Mouse (Mus musculus) macrophage (primary cell): ENCODE data around the gene Scaf4. TPM values are rescaled to one million over a fixed set of nuclear protein-coding genes. Genes with fewer than 3 reads are reported as not detected.

Experiments
- H3K27ac ChIP-seq: fragments of 350-480 bp; formaldehyde crosslinking; 2 replicates; pipeline ENCODE4 v1.9.0; 2021
- H3K36me3 ChIP-seq: fragments of 350-480 bp; formaldehyde crosslinking; 2 replicates; pipeline ENCODE4 v1.9.0; 2021; ENCODE audit errors: inconsistent target
- H3K4me3 ChIP-seq: fragments of 350-480 bp; formaldehyde crosslinking; 2 replicates; pipeline ENCODE4 v1.9.0; 2021; ENCODE audit errors: inconsistent target
- H3K79me2 ChIP-seq: fragments of 350-480 bp; formaldehyde crosslinking; 2 replicates; pipeline ENCODE4 v1.9.0; 2021; ENCODE audit errors: inconsistent target
- WGBS: methylation state at CpG from one replicate; pipeline ENCODE4 v1.1.7; 2026; ENCODE audit warnings: inconsistent platforms; ENCODE audit not compliant: missing documents; 5-methylcytosine and 5-hydroxymethylcytosine counted together
- polyA plus RNA-seq: library from polyadenylated mRNA; stranded (reverse); fragments of 250-400 nt; gene quantifications from 3 replicates; pipeline ENCODE4 v1.2.4, GENCODE M21; 2018; ENCODE audit warnings: inconsistent platforms

Scaf4 gene
- polyA plus RNA-seq, 1 experiment from 2014 or later: 28.6 TPM

DNA sequence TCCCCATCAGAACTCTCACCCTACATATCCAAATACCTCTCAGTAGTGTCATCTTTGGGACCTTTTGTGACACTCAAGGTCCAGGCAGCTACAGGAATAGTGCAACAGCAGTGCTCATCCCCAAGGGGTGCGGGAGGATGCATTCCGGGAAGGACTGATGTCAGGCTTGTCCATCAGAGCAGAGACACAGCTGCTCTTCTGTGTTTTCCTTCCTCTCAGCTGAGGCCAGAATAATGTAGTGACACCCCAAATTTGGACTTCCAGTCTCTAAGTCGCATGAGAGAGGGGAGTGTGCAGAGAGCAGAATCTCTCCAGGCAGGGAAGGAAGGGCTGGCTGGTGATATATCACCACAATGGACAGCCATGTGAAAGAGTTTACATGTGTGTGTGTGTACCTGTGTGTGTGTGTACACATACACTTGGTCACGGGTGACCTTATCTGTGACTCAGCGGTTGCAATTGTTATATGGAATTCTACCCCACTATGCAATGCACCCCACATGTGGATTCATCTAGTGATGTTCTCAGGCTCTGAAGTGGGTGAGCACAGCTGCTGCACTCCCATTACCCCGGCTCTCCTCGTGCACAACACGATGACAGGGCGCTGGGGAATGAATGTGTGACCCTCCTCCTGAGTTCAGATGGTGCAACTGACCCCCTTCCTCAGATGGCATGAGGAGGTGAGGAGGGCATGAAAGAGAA is 19.1 kb upstream of the Scaf4 start:
- H3K4me3 ChIP-seq: no peak overlapping the region
- H3K36me3 ChIP-seq: no peaks in the 10 kb centered on the region
- WGBS: 81% methylated on average over 9 of the region's 9 CpGs
- H3K27ac ChIP-seq: no peak overlapping the region
- H3K79me2 ChIP-seq: no peaks in the 10 kb centered on the region

DNA sequence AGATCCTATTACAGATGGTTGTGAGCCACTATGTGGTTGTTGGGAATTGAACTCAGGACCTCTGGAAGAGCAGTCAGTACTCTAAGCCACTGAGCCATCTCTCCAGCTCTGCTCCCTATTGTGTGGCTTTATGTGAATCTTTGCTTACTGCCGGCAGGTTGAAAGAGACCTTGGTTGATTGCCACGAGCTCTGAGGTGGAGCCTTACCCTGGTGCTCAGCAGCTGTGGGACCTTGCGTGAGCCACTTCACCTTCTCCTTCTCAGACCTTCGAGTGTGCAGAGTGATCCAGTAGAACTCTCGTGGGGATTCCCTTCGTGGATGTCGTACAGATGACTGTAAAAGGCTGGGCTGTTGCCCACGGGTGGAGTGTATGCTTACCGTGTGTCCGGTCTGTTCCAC is 17.4 kb upstream of the Scaf4 start:
- WGBS: 92% methylated on average over 10 of the region's 10 CpGs
- Histone ChIP-seq H3K27ac (no peak overlapping the region), H3K36me3 (no peaks in the 10 kb centered on the region), H3K4me3 (no peak overlapping the region), H3K79me2 (no peaks in the 10 kb centered on the region)

DNA sequence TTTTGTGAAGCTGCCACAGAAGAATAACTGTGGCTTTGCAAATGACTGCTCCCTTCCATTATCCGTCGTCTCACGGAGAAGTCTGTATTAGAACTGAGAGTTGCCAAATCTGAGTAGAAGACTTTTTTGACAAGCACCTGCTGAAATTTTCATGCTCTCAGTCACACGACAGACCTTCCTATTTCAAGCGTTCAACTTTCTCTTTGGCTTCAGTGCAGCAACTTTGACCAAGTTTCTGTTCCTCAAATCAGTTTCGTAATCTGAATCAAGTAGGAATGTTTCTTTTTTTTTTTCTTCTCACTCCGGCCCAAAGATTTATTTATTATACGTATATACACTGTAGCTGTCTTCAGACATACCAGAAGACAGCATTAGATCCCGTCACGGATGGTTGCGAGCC is 16.6 kb upstream of the Scaf4 start:
- Histone ChIP-seq H3K36me3 (no peaks in the 10 kb centered on the region), H3K4me3 (no peak overlapping the region), H3K27ac (peak overlapping the region; percentile 65), H3K79me2 (no peaks in the 10 kb centered on the region)
- WGBS: 9% methylated on average over 7 of the region's 11 CpGs

DNA sequence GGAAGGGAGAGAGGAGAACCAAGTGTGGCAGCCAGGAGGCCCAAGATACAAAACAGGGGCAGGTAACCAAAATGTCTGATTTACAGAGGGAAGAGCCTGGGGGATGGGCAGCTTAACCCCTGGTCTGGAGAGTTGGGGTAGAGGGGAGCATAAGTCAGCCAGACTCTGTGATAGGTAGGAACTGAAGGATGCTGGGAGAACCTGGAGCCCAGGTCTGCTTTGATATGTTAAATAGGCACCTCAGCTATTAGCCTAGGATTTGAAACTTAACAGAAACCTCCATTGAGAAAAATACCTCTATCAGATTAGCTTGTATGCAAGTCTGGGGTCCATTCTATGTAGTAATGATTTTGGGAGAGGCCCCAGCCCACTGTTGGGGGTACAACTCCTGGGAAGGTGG is 15.3 kb upstream of the Scaf4 start:
- Histone ChIP-seq H3K4me3 (no peak overlapping the region), H3K27ac (no peak overlapping the region), H3K79me2 (no peaks in the 10 kb centered on the region), H3K36me3 (no peaks in the 10 kb centered on the region)

DNA sequence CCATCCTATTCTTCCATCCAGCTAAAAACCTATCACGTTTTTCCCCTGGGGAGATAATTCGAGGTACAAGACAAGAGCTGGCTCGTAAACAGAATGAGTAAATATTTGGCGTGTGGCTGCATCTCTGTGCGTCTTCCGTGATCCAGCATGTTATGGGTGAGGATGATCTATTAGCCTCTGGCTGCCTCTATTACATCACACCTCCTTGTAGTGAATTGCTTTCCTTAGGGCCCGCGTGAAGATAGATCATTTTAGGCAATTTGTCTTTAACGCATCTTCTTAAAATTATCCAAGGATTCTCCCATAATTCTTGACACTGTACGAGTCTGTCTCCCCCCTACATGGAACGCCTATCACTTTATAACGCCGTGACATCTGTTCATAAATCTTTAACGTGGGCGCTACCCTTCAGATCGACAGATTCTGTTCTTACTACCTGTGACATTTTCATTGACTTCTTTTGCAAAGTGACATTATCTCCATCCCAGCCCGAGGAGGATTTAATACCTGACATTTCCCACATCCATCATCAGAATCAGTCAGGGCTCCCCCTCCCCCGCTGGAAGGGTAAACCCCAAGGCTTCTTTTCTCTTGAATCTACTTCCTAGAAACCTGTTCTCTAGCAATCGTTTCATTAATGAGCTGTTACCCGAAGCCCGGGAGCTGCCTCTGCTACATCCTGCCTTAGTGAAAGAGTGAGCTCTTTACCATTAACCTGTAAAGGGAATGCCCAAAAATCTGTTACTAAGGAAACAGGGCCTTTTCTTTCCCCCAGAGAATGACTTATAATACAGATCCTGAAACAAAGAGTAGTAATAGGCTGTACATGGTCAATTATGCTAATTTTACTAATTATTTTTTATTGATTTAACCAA is 14.4 kb upstream of the Scaf4 start:
- no peaks in the 10 kb centered on the region for H3K79me2 ChIP-seq
- H3K36me3 ChIP-seq: no peaks in the 10 kb centered on the region
- 68% methylated on average over 21 of the region's 21 CpGs for WGBS
- no peak overlapping the region for H3K27ac ChIP-seq
- H3K4me3 ChIP-seq: no peak overlapping the region

DNA sequence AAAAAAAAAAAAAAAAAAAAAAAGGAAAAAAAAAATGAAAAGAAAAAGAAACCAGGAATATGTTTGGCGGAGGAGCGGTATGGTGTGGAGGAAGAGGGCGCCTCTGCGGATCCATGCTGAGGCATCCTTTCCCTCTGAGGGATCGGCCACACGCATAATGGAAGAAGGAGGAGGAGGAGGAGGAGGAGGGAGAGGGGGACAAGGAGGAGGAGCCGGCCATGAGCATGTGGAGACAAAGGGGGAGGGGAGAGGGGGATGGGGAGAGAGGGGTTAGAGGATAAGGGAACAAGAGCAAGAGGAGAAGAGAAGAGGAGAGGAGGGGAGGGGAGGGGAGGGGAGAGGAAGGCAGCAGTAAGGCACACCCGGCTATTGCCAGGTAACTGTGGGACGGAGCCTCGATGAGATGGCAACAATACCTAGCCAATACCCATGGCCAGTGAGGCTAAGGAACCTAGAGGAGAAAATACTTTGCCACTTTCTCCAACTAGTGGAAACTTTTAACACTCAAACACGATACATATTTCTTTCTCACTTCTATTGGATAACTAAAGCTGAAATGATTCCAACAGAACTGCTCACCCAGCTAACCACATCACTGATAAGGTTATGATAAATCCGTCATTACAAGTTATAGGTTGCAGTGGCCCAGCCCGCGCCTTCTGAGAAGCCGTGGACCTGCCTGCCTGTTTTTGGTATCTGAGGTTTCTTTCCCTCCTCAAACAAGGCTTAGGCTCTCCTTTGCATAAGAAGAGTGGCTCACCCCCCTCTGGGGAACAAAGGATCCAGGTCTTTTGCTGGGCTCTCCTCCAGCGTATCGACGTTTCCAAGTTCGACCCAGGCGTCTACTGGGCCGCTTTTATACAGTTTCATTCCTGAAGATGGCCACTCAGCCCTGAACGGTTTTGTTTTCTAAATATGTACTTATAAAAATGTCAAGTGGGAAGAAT is 13.4 kb upstream of the Scaf4 start:
- H3K4me3 ChIP-seq: no peak overlapping the region
- 70% methylated on average over 13 of the region's 22 CpGs for WGBS

DNA sequence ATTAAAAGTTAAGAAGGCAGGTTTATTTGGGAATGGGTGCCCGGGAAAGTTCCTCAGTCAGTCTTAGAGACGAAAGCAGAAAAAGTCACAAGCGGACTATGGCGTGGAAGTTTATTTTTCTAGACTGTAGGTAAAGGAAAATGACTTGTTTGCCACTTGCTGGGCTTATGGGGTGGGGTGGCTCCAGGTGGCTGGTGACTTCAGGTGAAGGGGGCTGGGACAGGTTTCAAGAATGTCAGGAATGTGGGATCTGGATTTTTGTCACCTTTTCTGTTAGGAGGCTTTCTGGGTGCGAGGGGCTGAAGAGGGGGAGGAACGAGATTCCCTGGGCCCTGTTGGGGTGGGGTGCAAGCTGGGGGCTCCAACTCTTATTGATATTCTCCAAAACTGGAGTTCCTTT is 7.4 kb upstream of the Scaf4 start:
- H3K79me2 ChIP-seq: no peaks in the 10 kb centered on the region
- no peaks in the 10 kb centered on the region for H3K36me3 ChIP-seq
- 98% methylated on average over 6 of the region's 6 CpGs for WGBS
- H3K27ac ChIP-seq: no peak overlapping the region
- H3K4me3 ChIP-seq: no peak overlapping the region

More for the DNA sequence above, 13.4 kb upstream of the Scaf4 start:
- no peak overlapping the region for H3K27ac ChIP-seq
- H3K36me3 ChIP-seq: no peaks in the 10 kb centered on the region
- H3K79me2 ChIP-seq: no peaks in the 10 kb centered on the region

DNA sequence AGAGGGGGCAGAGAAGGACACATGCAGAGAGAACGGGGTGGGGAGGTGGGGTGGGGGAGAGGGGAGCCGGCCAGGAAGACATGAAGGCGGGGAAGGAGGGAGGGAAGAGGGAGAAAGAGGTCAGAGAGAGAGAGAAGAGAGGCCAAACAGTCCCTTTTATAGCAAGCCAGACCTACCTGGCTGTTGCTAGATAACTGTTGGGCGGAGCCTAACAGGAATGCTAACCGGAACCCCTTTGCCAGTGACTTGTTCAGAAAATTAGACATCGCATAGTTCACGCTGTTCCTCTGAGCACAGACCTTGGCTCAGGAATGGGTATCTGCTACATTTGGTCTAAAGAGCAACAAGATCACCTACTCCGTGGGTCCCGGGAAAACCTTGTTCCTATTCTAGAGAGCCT is 6.7 kb upstream of the Scaf4 start:
- WGBS: 92% methylated on average over 9 of the region's 9 CpGs
- H3K79me2 ChIP-seq: no peaks in the 10 kb centered on the region

DNA sequence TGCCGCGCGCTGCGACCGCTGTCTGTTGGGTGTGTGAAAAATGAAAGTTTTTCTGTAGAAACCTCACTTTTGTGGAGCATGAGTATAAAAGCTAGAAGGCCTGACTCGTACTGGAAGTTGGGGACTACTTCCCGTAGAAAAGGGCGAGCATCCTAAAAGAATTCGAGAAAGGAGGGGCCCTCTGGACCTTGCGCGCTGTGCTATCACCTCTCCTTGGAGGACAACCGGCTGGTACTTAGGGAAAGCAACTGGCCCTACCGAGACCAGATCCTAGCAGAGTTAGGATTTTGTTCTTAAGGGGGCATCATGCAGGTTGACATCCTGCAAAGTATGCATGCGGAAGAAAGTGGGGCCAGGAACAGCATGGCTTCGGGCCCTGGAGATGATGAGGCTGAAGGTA is 613 bp upstream of the Scaf4 start:
- no peaks in the 10 kb centered on the region for H3K36me3 ChIP-seq
- peak overlapping the region; percentile 63 for H3K27ac ChIP-seq
- peaks cover 35% of the 10 kb centered on the region for H3K79me2 ChIP-seq
- H3K4me3 ChIP-seq: peak overlapping the region; percentile 56
- 7% methylated on average over 15 of the region's 15 CpGs for WGBS

More for the DNA sequence above, 6.7 kb upstream of the Scaf4 start:
- no peaks in the 10 kb centered on the region for H3K36me3 ChIP-seq
- no peak overlapping the region for H3K4me3 ChIP-seq
- no peak overlapping the region for H3K27ac ChIP-seq

DNA sequence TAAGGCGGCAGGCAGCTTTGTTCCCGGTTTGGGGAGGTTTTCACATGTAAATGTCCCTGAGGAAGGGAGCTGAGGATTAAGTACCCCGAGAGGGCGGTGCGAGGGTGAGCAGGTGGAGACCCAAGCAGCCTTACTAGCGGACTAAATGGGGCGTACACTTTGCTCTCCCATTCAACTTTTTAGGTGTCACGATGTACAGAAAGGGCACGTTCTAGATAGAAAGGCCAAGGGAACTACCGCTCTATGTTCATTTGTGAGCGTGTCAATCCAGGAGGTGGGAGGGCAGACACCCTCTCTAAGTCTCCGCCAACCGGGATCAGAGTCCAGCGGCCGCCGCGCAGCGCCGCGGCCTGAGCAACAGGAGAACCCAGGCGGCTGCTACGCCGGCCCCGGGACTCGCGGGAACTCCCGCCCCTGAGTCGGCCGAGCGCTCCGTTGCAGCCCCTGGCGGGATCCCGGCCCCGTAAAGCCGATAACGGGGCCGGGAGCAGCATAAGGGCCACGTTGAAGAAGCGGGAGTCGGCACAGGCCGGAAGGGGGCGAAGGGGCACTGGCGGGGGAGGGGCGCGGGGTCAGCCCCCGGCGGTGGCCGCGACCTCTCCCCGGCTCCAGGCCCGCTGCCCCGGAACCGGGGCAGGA is 918 bp downstream of the Scaf4 start:
- 0% methylated on average over 52 of the region's 53 CpGs for WGBS
- Histone ChIP-seq H3K4me3 (peak overlapping the region; percentile 68), H3K79me2 (peaks cover 51% of the 10 kb centered on the region), H3K36me3 (no peaks in the 10 kb centered on the region), H3K27ac (peak overlapping the region; percentile 67)

DNA sequence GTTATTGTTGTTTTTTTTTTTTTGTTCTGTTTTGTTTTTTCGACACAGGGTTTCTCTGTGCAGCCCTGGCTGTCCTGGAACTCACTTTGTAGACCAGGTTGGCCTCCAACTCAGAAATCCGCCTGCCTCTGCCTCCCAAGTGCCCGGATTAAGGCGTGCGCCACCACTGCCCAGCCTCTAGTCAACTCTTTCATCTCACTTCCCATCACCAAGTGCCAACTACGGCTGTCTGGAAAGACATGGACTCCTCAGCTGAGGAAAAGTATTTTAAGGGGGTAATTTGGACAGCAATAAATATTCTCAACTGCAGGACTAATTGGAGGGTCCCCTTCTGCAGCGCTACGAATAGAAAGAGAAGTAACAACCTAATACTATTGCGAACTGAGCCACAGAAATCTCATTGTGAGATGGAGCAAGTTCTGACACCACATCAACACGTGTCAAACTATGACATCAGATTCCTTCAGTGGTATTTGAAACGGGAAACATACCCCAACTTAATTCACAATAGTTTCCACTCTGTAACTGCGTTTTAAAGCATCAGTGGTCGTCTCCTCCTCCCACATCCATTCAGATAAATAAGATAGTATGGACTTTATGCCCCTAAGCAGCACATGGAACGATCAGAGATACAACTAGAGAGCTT is 1.6 kb downstream of the Scaf4 start:
- Histone ChIP-seq H3K36me3 (no peaks in the 10 kb centered on the region), H3K79me2 (peaks cover 57% of the 10 kb centered on the region), H3K27ac (peak overlapping the region; percentile 67), H3K4me3 (peak overlapping the region; percentile 68)
- 20% methylated on average over 14 of the region's 14 CpGs for WGBS

DNA sequence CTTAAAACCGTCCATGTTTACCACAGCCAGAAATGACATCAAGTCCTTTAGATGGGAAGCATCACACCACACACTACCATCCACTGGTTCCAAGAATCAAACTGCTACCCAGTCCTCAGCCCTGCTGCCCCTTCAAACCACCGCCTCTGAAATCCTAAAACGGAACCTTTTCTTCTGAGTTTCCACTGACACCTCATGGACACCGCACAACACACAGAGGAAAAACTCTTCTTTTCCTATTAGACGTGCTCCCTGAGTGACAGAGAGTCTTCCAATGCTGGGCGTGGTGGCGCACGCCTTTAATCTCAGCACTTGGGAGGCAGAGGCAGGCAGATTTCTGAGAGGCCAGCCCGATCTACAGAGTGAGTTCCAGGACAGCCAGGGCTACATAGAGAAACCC is 2.9 kb downstream of the Scaf4 start:
- H3K27ac ChIP-seq: no peak overlapping the region
- no peak overlapping the region for H3K4me3 ChIP-seq
- H3K79me2 ChIP-seq: peaks cover 70% of the 10 kb centered on the region
- 89% methylated on average over 9 of the region's 9 CpGs for WGBS
- H3K36me3 ChIP-seq: no peaks in the 10 kb centered on the region

DNA sequence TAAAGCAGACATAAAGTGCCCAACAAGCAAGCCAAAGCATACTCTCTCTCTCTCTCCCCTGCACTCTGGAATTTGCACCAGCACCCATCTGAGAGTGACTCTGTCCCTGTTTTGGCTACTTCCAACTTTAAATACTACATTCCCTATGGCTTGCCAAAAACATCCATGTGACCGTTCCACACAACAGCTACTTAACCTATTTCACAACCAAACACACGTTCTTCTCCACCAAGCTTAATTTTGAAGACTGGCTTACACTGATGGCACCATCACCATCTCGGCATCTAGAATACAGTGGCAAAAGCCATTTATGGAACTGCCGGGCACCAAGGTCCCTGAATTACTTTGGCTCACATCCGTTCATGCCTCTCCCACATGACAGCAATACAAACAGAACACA is 3.3 kb downstream of the Scaf4 start:
- Histone ChIP-seq H3K4me3 (no peak overlapping the region), H3K27ac (no peak overlapping the region), H3K36me3 (no peaks in the 10 kb centered on the region), H3K79me2 (peaks cover 75% of the 10 kb centered on the region)
- WGBS: 81% methylated on average over 5 of the region's 5 CpGs

DNA sequence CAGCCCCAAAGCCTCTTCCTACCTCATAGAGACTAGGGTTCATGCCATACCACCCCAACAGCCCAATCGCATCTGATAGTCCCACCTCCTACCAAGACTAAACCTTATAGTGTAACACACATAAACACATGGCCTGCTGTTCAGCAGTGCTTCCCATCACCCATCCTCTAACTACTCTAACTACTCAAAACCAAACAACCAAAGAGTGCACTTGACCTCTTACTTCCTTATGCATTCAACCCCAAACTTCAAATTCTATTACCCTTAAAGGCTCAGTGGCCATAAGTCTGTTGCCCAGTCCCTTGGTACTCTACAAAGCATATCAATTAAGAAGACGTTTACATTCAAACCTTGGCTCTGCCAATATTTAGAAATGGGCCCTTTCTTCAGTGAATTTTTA is 3.8 kb downstream of the Scaf4 start:
- Histone ChIP-seq H3K36me3 (no peaks in the 10 kb centered on the region), H3K4me3 (no peak overlapping the region), H3K27ac (no peak overlapping the region), H3K79me2 (peaks cover 79% of the 10 kb centered on the region)
- WGBS: 96% methylated on average over 2 of the region's 2 CpGs
